Mouse (Mus musculus) E14TG2a.4 (cell line): ENCODE data around the gene Bcl11a.

Source experiments
- CTCF ChIP-seq: conservative IDR thresholded peaks from 2 replicates; pipeline ENCODE4 v1.5.1; 2014; ENCODE audit warnings: low read length
- NANOG ChIP-seq: IDR thresholded peaks from 2 replicates; pipeline ENCODE4 v1.6.1; 2014; ENCODE audit warnings: borderline replicate concordance, low read length, mixed read lengths
- POU5F1 ChIP-seq: IDR thresholded peaks from 2 replicates; pipeline ENCODE4 v1.6.1; 2014; ENCODE audit warnings: low read length, borderline replicate concordance

GRCm38 (mm10) chr11:24123991-24124390 lies 46.1 kb downstream of the Bcl11a start:
- TF ChIP-seq CTCF = no peak
- no peak for TF ChIP-seq NANOG
- TF ChIP-seq POU5F1 = no peak
